Mouse (Mus musculus) lung, adult 2 months (tissue): ENCODE results near the gene Serpinb6b. TPM values are rescaled to one million over a fixed set of nuclear protein-coding genes. Genes with fewer than 3 reads are reported as not detected.

Experiments
- DNase-seq: peaks from one replicate; pipeline ENCODE4 v3.0.0; 2022
- H3K4me1 ChIP-seq: fragments of 200-500 bp; 2 replicates; pipeline ENCODE4 v1.6.1; 2011; ENCODE audit warnings: low read length; ENCODE audit not compliant: control insufficient read depth, insufficient read depth
- H3K4me3 ChIP-seq: fragments of 200-500 bp; replicated peaks from 2 replicates; pipeline ENCODE3; 2011; ENCODE audit warnings: low read depth, mild to moderate bottlenecking, control low read depth, low read length; ENCODE audit errors: extremely low read depth
- CTCF ChIP-seq: fragments of 200-500 bp; IDR thresholded peaks from 2 replicates; pipeline ENCODE4 v1.5.1; 2011; ENCODE audit warnings: mild to moderate bottlenecking, low read length, control low read depth; ENCODE audit not compliant: insufficient read depth
- POLR2A ChIP-seq: fragments of 200-500 bp; IDR thresholded peaks from 2 replicates; pipeline ENCODE4 v1.6.1; 2011; ENCODE audit warnings: low read depth, mild to moderate bottlenecking, control low read depth, low read length, borderline replicate concordance; ENCODE audit errors: extremely low read depth
- WGBS: fragments of 180-500 bp; shearing (Covaris S2); methylation state at CpG from one replicate; pipeline ENCODE4 v1.1.7; 2018; 5-methylcytosine and 5-hydroxymethylcytosine counted together
- polyA plus RNA-seq: library from polyadenylated mRNA; depleted of rRNA; stranded (reverse); fragments of >200 nt; gene quantifications from 2 replicates; pipeline ENCODE4 v1.2.3, GENCODE M21; 2012

Gene Serpinb6b
- polyA plus RNA-seq, 1 experiment: 32.4 TPM

- no peak for DNase-seq
- Histone ChIP-seq H3K4me3 (no peak overlapping the region), H3K4me1 (peaks cover 15% of the 10 kb centered on the region)
- 71% methylated on average over 2 of the region's 2 CpGs for WGBS
- TF ChIP-seq CTCF: no peak
- no peak for TF ChIP-seq POLR2A
These were observed 9.3 kb downstream of the Serpinb6b start for GRCm38 (mm10) chr13:32974268-32974667.

GRCm38 (mm10) chr13:32974889-32975460 lies 10.0 kb downstream of the Serpinb6b start:
- WGBS: 29% methylated on average over 3 of the region's 3 CpGs
- no peak for DNase-seq
- H3K4me1 ChIP-seq: peaks cover 15% of the 10 kb centered on the region
- no peak overlapping the region for H3K4me3 ChIP-seq
- TF ChIP-seq CTCF: no peak
- no peak for TF ChIP-seq POLR2A

- no peak for DNase-seq
- peaks cover 15% of the 10 kb centered on the region for H3K4me1 ChIP-seq
- WGBS: 46% methylated on average over 2 of the region's 2 CpGs
- no peak overlapping the region for H3K4me3 ChIP-seq
- TF ChIP-seq POLR2A: no peak
- no peak for TF ChIP-seq CTCF
These were observed 10.7 kb downstream of the Serpinb6b start for GRCm38 (mm10) chr13:32975710-32976109.

GRCm38 (mm10) chr13:32982556-32983042 lies 17.6 kb downstream of the Serpinb6b start:
- TF ChIP-seq CTCF (no peak), POLR2A (no peak)
- H3K4me1 ChIP-seq: no peaks in the 10 kb centered on the region
- DNase-seq: no peak
- 75% methylated on average over 4 of the region's 4 CpGs for WGBS
- no peak overlapping the region for H3K4me3 ChIP-seq

GRCm38 (mm10) chr13:32986256-32986655 lies 21.2 kb downstream of the Serpinb6b start:
- Histone ChIP-seq H3K4me1 (peaks cover 2% of the 10 kb centered on the region; the same call in 1 of the 2 replicates), H3K4me3 (no peak overlapping the region)
- TF ChIP-seq CTCF (no peak), POLR2A (no peak)
- DNase-seq: no peak

- no peak for DNase-seq
- WGBS: 47% methylated on average over 10 of the region's 10 CpGs
- peaks cover 6% of the 10 kb centered on the region; the same call in 1 of the 2 replicates for H3K4me1 ChIP-seq
These were observed 28.3 kb downstream of the Serpinb6b start for GRCm38 (mm10) chr13:32993152-32993893.

GRCm38 (mm10) chr13:32993894-32994242 lies 28.9 kb downstream of the Serpinb6b start:
- H3K4me1 ChIP-seq: peaks cover 6% of the 10 kb centered on the region; the same call in 1 of the 2 replicates
- WGBS: 89% methylated on average over 2 of the region's 2 CpGs

More at GRCm38 (mm10) chr13:32993152-32993893, 28.3 kb downstream of the Serpinb6b start:
- H3K4me3 ChIP-seq: no peak overlapping the region
- TF ChIP-seq POLR2A (no peak), CTCF (no peak)

GRCm38 (mm10) chr13:32995051-32995450 lies 30.0 kb downstream of the Serpinb6b start:
- no peak for DNase-seq
- 29% methylated on average over 4 of the region's 4 CpGs for WGBS
- Histone ChIP-seq H3K4me1 (peaks cover 4% of the 10 kb centered on the region; the same call in 1 of the 2 replicates), H3K4me3 (no peak overlapping the region)
- TF ChIP-seq CTCF: no peak
- no peak for TF ChIP-seq POLR2A

More at GRCm38 (mm10) chr13:32993894-32994242, 28.9 kb downstream of the Serpinb6b start:
- H3K4me3 ChIP-seq: no peak overlapping the region
- no peak for TF ChIP-seq CTCF
- TF ChIP-seq POLR2A: no peak
- DNase-seq: no peak

- Histone ChIP-seq H3K4me3 (no peak overlapping the region), H3K4me1 (peaks cover 12% of the 10 kb centered on the region)
- DNase-seq: no peak
- WGBS: 96% methylated on average over 5 of the region's 5 CpGs
- TF ChIP-seq CTCF (no peak), POLR2A (no peak)
These were observed 36.3 kb downstream of the Serpinb6b start for GRCm38 (mm10) chr13:33001341-33001740.
